Mouse (Mus musculus): Measurements from ENCODE around the gene Rarres2.

DNA sequence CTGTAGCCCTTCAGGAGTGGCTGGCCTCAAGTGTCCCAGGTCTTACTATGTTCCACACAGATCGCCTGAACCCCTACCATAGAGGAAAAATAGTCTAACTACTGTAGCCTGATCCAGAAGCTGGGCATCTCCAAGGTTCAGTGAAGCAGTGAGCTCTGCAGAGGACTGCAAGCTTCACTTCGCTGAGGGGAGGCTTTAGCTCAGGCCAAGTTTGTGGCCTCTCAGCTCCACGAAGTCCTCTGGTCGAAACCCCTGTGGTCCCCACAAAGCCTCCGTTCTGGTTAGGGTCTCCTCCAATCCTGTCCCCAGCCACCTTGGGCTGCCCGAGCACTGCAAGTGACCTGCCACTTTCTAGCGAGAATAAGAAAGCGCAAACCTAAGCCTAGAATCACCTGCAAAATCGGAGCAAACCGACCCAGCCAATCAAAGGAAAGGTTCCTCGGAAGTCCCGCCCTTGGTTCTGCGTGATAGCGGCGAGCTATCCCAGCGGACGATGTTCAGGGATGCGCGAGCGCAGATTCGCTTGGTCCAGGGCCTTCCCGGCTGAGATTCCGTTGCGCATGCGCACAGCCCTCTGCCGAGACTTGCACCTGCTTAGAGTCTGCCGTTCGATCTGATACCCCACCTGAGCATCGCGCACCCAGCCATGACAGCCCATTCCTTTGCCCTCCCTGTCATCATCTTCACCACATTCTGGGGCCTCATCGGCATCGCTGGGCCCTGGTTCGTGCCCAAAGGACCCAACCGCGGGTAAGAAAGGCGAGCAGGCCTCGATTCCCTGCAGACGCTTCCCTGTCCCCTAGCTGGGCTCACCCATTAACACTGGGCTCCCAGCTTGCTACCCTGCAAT is 35.3 kb downstream of the Rarres2 start, which contains the start of gene Atp6v0e2:
- TF ChIP-seq POLR2A (IDR thresholded peaks at IDR 0.05; ENCODE audit: control insufficient read depth, extremely low read depth, insufficient read depth, low read length, poor library complexity): no peak
- no peak for TF ChIP-seq CTCF (IDR thresholded peaks at IDR 0.05; ENCODE audit: borderline replicate concordance, control insufficient read depth, extremely low read depth, insufficient read depth, low read length, poor library complexity)
